31 mouse cellular contexts compared by ENCODE assay signal in the genomic region with DNA sequence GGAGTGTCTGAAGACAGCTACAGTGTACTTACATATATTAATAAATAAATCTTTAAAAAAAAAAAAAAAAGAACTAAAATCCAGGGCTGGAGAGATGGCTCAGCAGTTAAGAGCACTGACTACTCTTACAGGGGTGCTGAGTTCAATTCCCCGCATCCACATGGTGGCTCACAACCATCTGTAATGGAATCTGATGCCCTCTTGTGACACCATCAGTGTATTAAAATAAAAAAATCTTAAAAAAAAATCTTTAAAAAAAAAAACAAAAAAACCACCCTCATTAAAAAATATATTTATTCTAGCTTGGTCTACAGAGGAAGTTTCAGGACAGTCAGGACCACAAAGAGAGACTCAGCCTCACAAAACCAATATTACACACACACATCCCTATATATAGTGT.
"Had no signal": no experiment of that assay in that cellular context is flagged by ENCODE, and none has a peak within 500 bp of the region (broad histone marks: within the 10 kb centered on the region; RNA-seq: fewer than 3 reads in every experiment).

No protein-coding gene starts in this region.

- H3K36me3 ChIP-seq: limb, embryonic 10.5 days; limb, embryonic 12.5 days; limb, embryonic 13.5 days; limb, embryonic 15.5 days; liver, embryonic 12.5 days; liver, embryonic 13.5 days; liver, embryonic 15.5 days; lung, embryonic 15.5 days; midbrain, embryonic 10.5 days; midbrain, embryonic 12.5 days; midbrain, embryonic 13.5 days; midbrain, embryonic 15.5 days; neural tube, embryonic 12.5 days; neural tube, embryonic 13.5 days had no signal

- H3K27me3 ChIP-seq: limb, embryonic 12.5 days; limb, embryonic 13.5 days; limb, embryonic 15.5 days; liver, embryonic 12.5 days; liver, embryonic 13.5 days; liver, embryonic 15.5 days; lung, embryonic 15.5 days; megakaryocyte, embryonic 14.5 days; midbrain, embryonic 12.5 days; midbrain, embryonic 13.5 days; midbrain, embryonic 15.5 days; neural tube, embryonic 12.5 days; neural tube, embryonic 13.5 days had no signal

- H3K4me2 ChIP-seq: limb, embryonic 12.5 days; limb, embryonic 13.5 days; limb, embryonic 15.5 days; liver, embryonic 11.5 days; liver, embryonic 12.5 days; liver, embryonic 13.5 days; liver, embryonic 15.5 days; lung, embryonic 14.5 days; lung, embryonic 15.5 days; midbrain, embryonic 11.5 days; midbrain, embryonic 12.5 days; midbrain, embryonic 13.5 days; midbrain, embryonic 15.5 days; neural tube, embryonic 12.5 days; neural tube, embryonic 13.5 days had no signal

- H3K4me3 ChIP-seq: limb, embryonic 10.5 days; limb, embryonic 12.5 days; limb, embryonic 13.5 days; limb, embryonic 15.5 days; liver, embryonic 12.5 days; liver, embryonic 13.5 days; liver, embryonic 15.5 days; lung, embryonic 15.5 days; megakaryocyte, embryonic 14.5 days; midbrain, embryonic 10.5 days; midbrain, embryonic 12.5 days; midbrain, embryonic 13.5 days; midbrain, embryonic 15.5 days; myocyte; neural tube, embryonic 12.5 days; neural tube, embryonic 13.5 days had no signal

- H3K9ac ChIP-seq: limb, embryonic 12.5 days; limb, embryonic 13.5 days; limb, embryonic 15.5 days; liver, embryonic 12.5 days; liver, embryonic 13.5 days; liver, embryonic 14.5 days; liver, embryonic 15.5 days; liver, postnatal 0 days; lung, embryonic 14.5 days; lung, embryonic 15.5 days; midbrain, embryonic 12.5 days; midbrain, embryonic 13.5 days; midbrain, embryonic 15.5 days; neural tube, embryonic 12.5 days; neural tube, embryonic 13.5 days had no signal

- H3K27ac ChIP-seq: limb, embryonic 10.5 days; limb, embryonic 12.5 days; limb, embryonic 13.5 days; limb, embryonic 15.5 days; liver, embryonic 12.5 days; liver, embryonic 13.5 days; liver, embryonic 14.5 days; liver, embryonic 15.5 days; lung, embryonic 15.5 days; macrophage; midbrain, embryonic 10.5 days; midbrain, embryonic 12.5 days; midbrain, embryonic 13.5 days; midbrain, embryonic 15.5 days; neural tube, embryonic 12.5 days; neural tube, embryonic 13.5 days had no signal

- H3K4me1 ChIP-seq: limb, embryonic 13.5 days; limb, embryonic 15.5 days; liver, embryonic 12.5 days; liver, embryonic 13.5 days; liver, embryonic 15.5 days; lung, embryonic 15.5 days; neural tube, embryonic 12.5 days had no signal

- H3K9me3 ChIP-seq: limb, embryonic 10.5 days; limb, embryonic 12.5 days; limb, embryonic 13.5 days; limb, embryonic 15.5 days; liver, embryonic 12.5 days; liver, embryonic 13.5 days; liver, embryonic 15.5 days; lung, embryonic 15.5 days; megakaryocyte, embryonic 14.5 days; midbrain, embryonic 10.5 days; midbrain, embryonic 12.5 days; midbrain, embryonic 13.5 days; midbrain, embryonic 15.5 days; neural tube, embryonic 12.5 days; neural tube, embryonic 13.5 days had no signal

- DNase-seq: left cerebral cortex, postnatal 4 days; liver; liver, embryonic 13.5 days; liver, postnatal 0 days; lung, adult 18-20 months; lung, adult 2 months; lung, embryonic 14.5 days; lung, postnatal 10 days; lung, postnatal 14 days; lung, postnatal 36 days; lung, postnatal 4 days; midbrain, embryonic 14.5 days had no signal
